Mouse (Mus musculus): ENCODE results near the gene Mrgprd. TPM values are rescaled to one million over a fixed set of nuclear protein-coding genes. Genes with fewer than 3 reads are reported as not detected.

The Mrgprd gene
- polyA plus RNA-seq, 1 experiment from 2014 or later = not detected

DNA sequence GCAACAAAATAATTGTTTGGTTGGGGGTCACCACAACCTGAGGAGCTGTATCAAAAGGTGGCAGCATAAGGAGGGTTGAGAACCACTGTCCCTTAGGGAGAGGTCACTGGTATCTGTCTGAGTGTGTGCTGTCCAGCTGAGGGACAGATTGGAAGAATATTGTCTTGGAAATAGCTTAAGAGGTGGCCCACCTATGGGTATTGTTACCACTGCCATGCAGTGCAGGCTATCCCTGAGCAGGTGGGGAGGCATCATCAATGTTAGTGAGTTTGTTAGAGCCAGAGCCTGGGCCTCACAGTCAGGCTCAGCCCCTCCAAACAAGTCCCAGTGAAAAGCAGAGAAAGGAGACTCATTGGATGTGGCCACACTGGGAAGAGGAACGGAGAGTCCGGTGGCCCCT, 22.8 kb upstream of the Mrgprd start:
- Histone ChIP-seq H3K4me3 (ENCODE audit: low read depth, low read length) (no peak overlapping the region), H3K9me3 (ENCODE audit: control insufficient read depth) (no peaks in the 10 kb centered on the region), H3K36me3 (ENCODE audit: control insufficient read depth, insufficient read depth) (no peaks in the 10 kb centered on the region), H3K27me3 (replicated peaks; ENCODE audit: control insufficient read depth, insufficient read depth, low read length) (no peaks in the 10 kb centered on the region), H3K4me2 (replicated peaks; ENCODE audit: low read depth) (no peak overlapping the region), H3K4me1 (replicated peaks; ENCODE audit: control insufficient read depth, insufficient read depth, low read length) (no peaks in the 10 kb centered on the region), H3K9ac (ENCODE audit: low read depth, low read length) (no peak overlapping the region), H3K27ac (ENCODE audit: low read depth, low read length) (no peak overlapping the region)
- no peak for ATAC-seq
- no peak for TF ChIP-seq CTCF (IDR thresholded peaks at IDR 0.05; ENCODE audit: low read depth)
- 94% methylated on average over 2 of the region's 2 CpGs for WGBS

DNA sequence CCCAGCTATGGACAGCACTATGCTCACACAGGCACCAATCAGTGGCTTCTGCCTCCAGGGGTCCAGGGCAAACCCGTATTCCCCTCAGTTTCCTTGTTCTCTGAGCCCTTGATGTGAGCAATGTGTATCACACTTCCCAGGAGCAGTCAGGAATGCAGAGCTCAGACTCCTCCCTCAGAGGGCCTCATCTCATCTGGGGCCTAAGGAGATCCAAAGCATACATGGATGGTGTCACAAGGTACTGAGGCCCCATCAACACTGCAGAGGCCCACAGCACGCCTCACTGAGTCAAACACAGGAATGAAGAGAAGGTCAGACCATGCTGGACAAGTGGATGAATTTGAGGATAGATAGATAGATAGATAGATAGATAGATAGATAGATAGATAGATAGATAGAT, 21.9 kb upstream of the Mrgprd start:
- Histone ChIP-seq H3K4me2 (replicated peaks; ENCODE audit: low read depth) (no peak overlapping the region), H3K4me1 (replicated peaks; ENCODE audit: control insufficient read depth, insufficient read depth, low read length) (no peaks in the 10 kb centered on the region), H3K4me3 (ENCODE audit: low read depth, low read length) (no peak overlapping the region), H3K9ac (ENCODE audit: low read depth, low read length) (no peak overlapping the region), H3K36me3 (ENCODE audit: control insufficient read depth, insufficient read depth) (no peaks in the 10 kb centered on the region), H3K27ac (ENCODE audit: low read depth, low read length) (no peak overlapping the region), H3K9me3 (ENCODE audit: control insufficient read depth) (no peaks in the 10 kb centered on the region), H3K27me3 (replicated peaks; ENCODE audit: control insufficient read depth, insufficient read depth, low read length) (no peaks in the 10 kb centered on the region)
- 47% methylated on average over 2 of the region's 2 CpGs for WGBS
- TF ChIP-seq CTCF (IDR thresholded peaks at IDR 0.05; ENCODE audit: low read depth) = no peak
- ATAC-seq = 0 out of 2 replicates have a peak, but pooled peaks have one; percentile 36

DNA sequence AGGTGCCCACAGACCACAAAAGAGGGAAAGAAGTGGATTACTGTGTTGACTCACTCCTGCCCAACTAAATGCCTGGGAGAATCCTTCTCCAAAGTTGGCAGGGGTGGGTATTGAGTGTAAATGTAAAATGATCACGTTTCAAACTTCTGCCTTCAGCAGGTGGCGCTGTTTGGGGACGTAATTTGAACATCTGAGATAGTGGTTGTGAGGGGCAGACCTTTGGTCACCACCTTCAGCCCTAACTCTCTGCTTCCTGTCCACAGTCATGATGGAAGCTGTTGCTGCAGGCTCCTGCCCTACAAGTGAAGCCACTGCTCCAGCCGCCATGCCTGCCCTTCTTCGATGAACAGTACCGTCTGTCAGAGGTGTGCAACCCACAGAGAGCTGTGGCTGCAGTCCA, 20.8 kb upstream of the Mrgprd start:
- 41% methylated on average over 6 of the region's 6 CpGs for WGBS

DNA sequence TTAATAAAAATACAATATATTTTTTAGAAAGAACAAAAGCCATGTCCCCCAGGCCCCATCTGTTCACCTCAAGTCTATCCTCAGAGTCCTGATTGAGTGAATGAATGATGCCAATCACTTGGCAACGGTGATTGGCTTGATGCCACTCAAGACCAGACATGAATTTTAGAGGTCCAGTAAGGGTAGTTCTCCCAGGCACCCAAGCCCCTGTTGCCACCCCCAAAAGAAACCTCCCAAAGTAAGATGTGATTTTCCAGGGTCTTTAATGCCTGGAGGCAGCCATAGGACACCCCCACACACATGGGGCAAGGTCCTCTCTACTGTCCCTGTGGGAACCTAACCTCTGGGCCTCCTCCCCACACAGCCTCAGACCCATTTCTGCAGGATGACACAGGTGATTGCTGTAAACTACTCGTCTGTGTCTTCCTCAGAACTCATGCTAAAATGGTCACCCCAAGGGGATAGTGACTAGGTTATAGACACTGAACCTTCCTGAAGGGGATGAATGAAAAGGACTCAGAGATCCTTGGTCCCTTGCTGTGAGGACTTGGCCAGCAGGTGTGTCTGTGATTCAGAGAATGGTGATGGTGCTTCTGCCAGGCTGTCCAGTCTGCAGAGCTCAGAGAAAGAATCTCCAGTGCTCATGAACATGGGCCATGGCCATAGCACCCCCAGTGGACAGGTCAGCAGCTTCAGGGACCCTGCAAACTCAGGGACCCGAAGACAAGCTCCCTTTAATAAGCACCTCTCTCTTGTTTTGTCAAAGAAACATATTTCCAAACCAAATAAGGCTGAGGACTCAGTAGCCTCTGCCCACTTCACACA, 15.8 kb upstream of the Mrgprd start:
- H3K27ac ChIP-seq (ENCODE audit: low read depth, low read length) = no peak overlapping the region
- 57% methylated on average over 3 of the region's 3 CpGs for WGBS
- no peak overlapping the region for H3K4me2 ChIP-seq (replicated peaks; ENCODE audit: low read depth)

More for the DNA sequence above, 20.8 kb upstream of the Mrgprd start:
- Histone ChIP-seq H3K27ac (ENCODE audit: low read depth, low read length) (no peak overlapping the region), H3K4me3 (ENCODE audit: low read depth, low read length) (no peak overlapping the region), H3K4me2 (replicated peaks; ENCODE audit: low read depth) (no peak overlapping the region), H3K36me3 (ENCODE audit: control insufficient read depth, insufficient read depth) (no peaks in the 10 kb centered on the region), H3K27me3 (replicated peaks; ENCODE audit: control insufficient read depth, insufficient read depth, low read length) (no peaks in the 10 kb centered on the region), H3K9me3 (ENCODE audit: control insufficient read depth) (no peaks in the 10 kb centered on the region), H3K4me1 (replicated peaks; ENCODE audit: control insufficient read depth, insufficient read depth, low read length) (no peaks in the 10 kb centered on the region), H3K9ac (ENCODE audit: low read depth, low read length) (no peak overlapping the region)
- TF ChIP-seq CTCF (IDR thresholded peaks at IDR 0.05; ENCODE audit: low read depth) = peak; percentile 63
- ATAC-seq = no peak

GRCm38 (mm10) chr7:145299562-145300320, 14.9 kb upstream of the Mrgprd start:
- Histone ChIP-seq H3K27ac (ENCODE audit: low read depth, low read length) (no peak overlapping the region), H3K4me2 (replicated peaks; ENCODE audit: low read depth) (no peak overlapping the region), H3K9me3 (ENCODE audit: control insufficient read depth) (no peaks in the 10 kb centered on the region), H3K4me1 (replicated peaks; ENCODE audit: control insufficient read depth, insufficient read depth, low read length) (0 out of 2 replicates have a peak, but pooled peaks cover 5% of the 10 kb centered on the region), H3K27me3 (replicated peaks; ENCODE audit: control insufficient read depth, insufficient read depth, low read length) (no peaks in the 10 kb centered on the region), H3K36me3 (ENCODE audit: control insufficient read depth, insufficient read depth) (no peaks in the 10 kb centered on the region), H3K4me3 (ENCODE audit: low read depth, low read length) (no peak overlapping the region), H3K9ac (ENCODE audit: low read depth, low read length) (no peak overlapping the region)
- 65% methylated on average over 7 of the region's 7 CpGs for WGBS
- no peak for ATAC-seq
- TF ChIP-seq CTCF (IDR thresholded peaks at IDR 0.05; ENCODE audit: low read depth) = no peak

More for the DNA sequence above, 15.8 kb upstream of the Mrgprd start:
- Histone ChIP-seq H3K27me3 (replicated peaks; ENCODE audit: control insufficient read depth, insufficient read depth, low read length) (no peaks in the 10 kb centered on the region), H3K9ac (ENCODE audit: low read depth, low read length) (no peak overlapping the region), H3K36me3 (ENCODE audit: control insufficient read depth, insufficient read depth) (no peaks in the 10 kb centered on the region), H3K9me3 (ENCODE audit: control insufficient read depth) (no peaks in the 10 kb centered on the region), H3K4me1 (replicated peaks; ENCODE audit: control insufficient read depth, insufficient read depth, low read length) (0 out of 2 replicates have a peak, but pooled peaks cover 5% of the 10 kb centered on the region), H3K4me3 (ENCODE audit: low read depth, low read length) (no peak overlapping the region)
- peak; percentile 36 for TF ChIP-seq CTCF (IDR thresholded peaks at IDR 0.05; ENCODE audit: low read depth)
- ATAC-seq = no peak

GRCm38 (mm10) chr7:145300321-145301007, 14.2 kb upstream of the Mrgprd start, which contains the start of gene Mrgprf:
TSS of gene Mrgprf (plus strand) at chr7:145300828.
- Histone ChIP-seq H3K27me3 (replicated peaks; ENCODE audit: control insufficient read depth, insufficient read depth, low read length) (no peaks in the 10 kb centered on the region), H3K4me2 (replicated peaks; ENCODE audit: low read depth) (no peak within 1 kb of the TSS; the same call in 1 of the 2 replicates), H3K36me3 (ENCODE audit: control insufficient read depth, insufficient read depth) (no peaks in the 10 kb centered on the region), H3K4me3 (ENCODE audit: low read depth, low read length) (no peak within 1 kb of the TSS), H3K9me3 (ENCODE audit: control insufficient read depth) (no peaks in the 10 kb centered on the region), H3K27ac (ENCODE audit: low read depth, low read length) (no peak within 1 kb of the TSS), H3K9ac (ENCODE audit: low read depth, low read length) (0 out of 2 replicates have a peak within 1 kb of the TSS, but pooled peaks have one; percentile 11), H3K4me1 (replicated peaks; ENCODE audit: control insufficient read depth, insufficient read depth, low read length) (0 out of 2 replicates have a peak, but pooled peaks cover 5% of the 10 kb centered on the region)
- TF ChIP-seq CTCF (IDR thresholded peaks at IDR 0.05; ENCODE audit: low read depth) = peak; percentile 43
- WGBS = 47% methylated on average over 13 of the region's 13 CpGs
- ATAC-seq = no peak

All from intestine, postnatal 0 days (tissue).